Mouse (Mus musculus) bone marrow, adult 2 months (tissue): ENCODE results near the gene Nutf2-ps1. TPM values are rescaled to one million over a fixed set of nuclear protein-coding genes. Genes with fewer than 3 reads are reported as not detected.

Source experiments
- H3K27ac ChIP-seq: fragments of 200-500 bp; 2 replicates; pipeline ENCODE4 v1.5.1; 2012; ENCODE audit warnings: low read depth, mild to moderate bottlenecking, control low read depth, inconsistent platforms, low read length; ENCODE audit not compliant: control insufficient read depth, poor library complexity, insufficient read depth
- H3K4me1 ChIP-seq: fragments of 200-500 bp; 2 replicates; pipeline ENCODE4 v1.6.1; 2011; ENCODE audit warnings: low read length; ENCODE audit not compliant: control insufficient read depth, insufficient read depth
- H3K4me3 ChIP-seq: fragments of 200-500 bp; replicated peaks from 2 replicates; pipeline ENCODE3; 2011; ENCODE audit warnings: mild to moderate bottlenecking, low read depth, low read length, control low read depth; ENCODE audit not compliant: control insufficient read depth
- CTCF ChIP-seq: fragments of 200-500 bp; IDR thresholded peaks from 2 replicates; pipeline ENCODE4 v1.5.1; 2011; ENCODE audit warnings: low read length, control low read depth; ENCODE audit not compliant: control insufficient read depth, insufficient read depth
- POLR2A ChIP-seq: fragments of 200-500 bp; IDR thresholded peaks from 2 replicates; pipeline ENCODE4 v1.6.1; 2011; ENCODE audit warnings: low read depth, mild to moderate bottlenecking, control low read depth, low read length, borderline replicate concordance; ENCODE audit not compliant: control insufficient read depth
- WGBS: fragments of 180-500 bp; shearing (Covaris S2); methylation state at CpG from one replicate; pipeline ENCODE4 v1.1.7; 2018; 5-methylcytosine and 5-hydroxymethylcytosine counted together
- polyA plus RNA-seq: library from polyadenylated mRNA; stranded (reverse); fragments of >200 nt; gene quantifications from 2 replicates; pipeline ENCODE4 v1.2.4, GENCODE M21; 2011; ENCODE audit warnings: low replicate concordance; ENCODE audit not compliant: missing spikeins, insufficient read depth, insufficient read length

The Nutf2-ps1 gene
- polyA plus RNA-seq, 1 experiment = 23.5 TPM

- Histone ChIP-seq H3K27ac (no peak overlapping the region), H3K4me1 (no peaks in the 10 kb centered on the region; the same call in none of the 2 replicates), H3K4me3 (no peak overlapping the region)
- no peak for TF ChIP-seq POLR2A
- TF ChIP-seq CTCF = no peak
- 27% methylated on average over 20 of the region's 20 CpGs for WGBS
Observed at GRCm38 (mm10) chr19:53557267-53557936, 31.5 kb downstream of the Nutf2-ps1 start.

DNA sequence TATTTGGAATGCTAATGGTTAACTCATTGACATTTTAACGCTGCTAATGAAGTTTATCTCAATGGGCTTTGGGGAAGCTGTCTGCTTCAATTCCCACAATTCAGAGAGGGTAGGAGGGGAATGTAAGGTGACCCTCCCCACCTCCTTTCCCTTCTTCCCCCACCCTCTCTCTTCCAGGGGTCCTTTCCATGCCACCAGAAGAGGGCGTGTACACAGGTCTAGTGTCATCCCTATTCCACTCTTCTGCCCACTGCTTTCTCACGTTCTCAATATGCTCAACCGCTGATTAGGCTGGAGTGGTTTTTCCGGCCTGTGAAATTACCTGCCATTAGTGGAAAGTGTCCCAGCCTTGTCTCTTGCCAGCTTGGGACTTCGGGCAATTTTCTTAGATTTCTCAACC lies 32.0 kb downstream of the Nutf2-ps1 start:
- 45% methylated on average over 6 of the region's 6 CpGs for WGBS
- no peak overlapping the region for H3K27ac ChIP-seq
- no peaks in the 10 kb centered on the region; the same call in none of the 2 replicates for H3K4me1 ChIP-seq
- no peak for TF ChIP-seq POLR2A
- no peak overlapping the region for H3K4me3 ChIP-seq

GRCm38 (mm10) chr19:53554981-53555616 lies 33.8 kb downstream of the Nutf2-ps1 start:
- H3K4me3 ChIP-seq = no peak overlapping the region
- no peak overlapping the region for H3K27ac ChIP-seq
- TF ChIP-seq CTCF = no peak
- no peak for TF ChIP-seq POLR2A
- 59% methylated on average over 5 of the region's 5 CpGs for WGBS
- H3K4me1 ChIP-seq = no peaks in the 10 kb centered on the region; the same call in none of the 2 replicates

DNA sequence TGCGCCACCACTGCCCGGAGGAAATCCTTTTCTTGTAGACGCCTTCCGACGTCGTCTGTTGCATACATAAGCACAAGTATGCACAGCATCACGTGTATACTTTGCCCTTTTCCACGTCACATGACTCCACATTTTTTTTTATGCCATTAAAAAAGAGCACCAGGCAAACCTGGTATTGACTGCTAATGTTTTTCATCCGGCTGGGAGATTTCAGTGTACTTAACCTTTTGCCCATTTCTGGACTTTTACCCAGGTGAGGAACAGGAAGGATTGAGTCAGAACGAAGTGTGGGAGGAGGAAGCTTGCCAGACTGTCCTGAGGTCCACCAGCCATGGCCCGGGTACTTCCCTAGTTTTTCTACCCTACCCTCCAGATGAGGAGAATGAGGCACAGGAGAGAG lies 34.5 kb downstream of the Nutf2-ps1 start:
- Histone ChIP-seq H3K4me1 (no peaks in the 10 kb centered on the region; the same call in none of the 2 replicates), H3K4me3 (no peak overlapping the region), H3K27ac (no peak overlapping the region)
- TF ChIP-seq CTCF (no peak), POLR2A (no peak)
- WGBS = 57% methylated on average over 11 of the region's 11 CpGs

GRCm38 (mm10) chr19:53552795-53553194 lies 36.1 kb downstream of the Nutf2-ps1 start:
- H3K4me1 ChIP-seq = no peaks in the 10 kb centered on the region; the same call in none of the 2 replicates
- 65% methylated on average over 6 of the region's 6 CpGs for WGBS
- H3K4me3 ChIP-seq = no peak overlapping the region
- TF ChIP-seq POLR2A (no peak), CTCF (no peak)
- no peak overlapping the region for H3K27ac ChIP-seq

- Histone ChIP-seq H3K27ac (no peak overlapping the region), H3K4me1 (peaks cover 1% of the 10 kb centered on the region; the same call in 1 of the 2 replicates), H3K4me3 (no peak overlapping the region)
- TF ChIP-seq POLR2A = no peak
- no peak for TF ChIP-seq CTCF
- 76% methylated on average over 10 of the region's 10 CpGs for WGBS
Observed at GRCm38 (mm10) chr19:53552216-53552786, 36.6 kb downstream of the Nutf2-ps1 start.

GRCm38 (mm10) chr19:53550972-53551371 lies 37.9 kb downstream of the Nutf2-ps1 start:
- Histone ChIP-seq H3K4me3 (no peak overlapping the region), H3K27ac (no peak overlapping the region), H3K4me1 (peaks cover 2% of the 10 kb centered on the region; the same call in 1 of the 2 replicates)
- 76% methylated on average over 12 of the region's 12 CpGs for WGBS
- TF ChIP-seq POLR2A (no peak), CTCF (no peak)

DNA sequence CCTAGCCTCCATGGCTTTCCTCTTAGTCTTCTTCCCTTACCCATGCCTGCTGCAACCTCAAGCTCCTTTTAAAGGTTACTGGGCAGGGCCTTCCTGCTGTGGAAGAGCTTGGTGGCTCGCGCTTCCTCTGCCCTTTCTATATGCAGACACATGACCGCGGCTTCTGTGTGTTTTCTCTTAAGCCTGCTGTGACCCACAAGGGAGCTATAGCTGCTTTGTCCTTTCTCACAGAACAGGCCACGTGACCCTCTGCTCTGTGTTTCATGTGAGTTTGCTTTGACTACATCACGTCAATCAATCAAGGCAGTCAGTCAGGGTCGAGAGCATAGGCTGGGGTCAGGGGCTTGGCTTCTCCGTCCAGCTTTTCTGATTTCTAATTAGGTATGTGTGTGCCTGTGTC lies 41.3 kb downstream of the Nutf2-ps1 start:
- no peak for TF ChIP-seq POLR2A
- TF ChIP-seq CTCF = no peak
- H3K27ac ChIP-seq = no peak overlapping the region
- H3K4me3 ChIP-seq = no peak overlapping the region
- peaks cover 4% of the 10 kb centered on the region; the same call in 1 of the 2 replicates for H3K4me1 ChIP-seq
- 24% methylated on average over 8 of the region's 8 CpGs for WGBS
